Mouse (Mus musculus) spleen, adult 2 months (tissue): ENCODE measurements around the gene Zcchc7.
"Not testable (repeated sequence)": the region's sequence is repeated elsewhere in the genome, so short reads cannot be mapped to it uniquely, and the experiment has no call there.

Experiments
- CTCF ChIP-seq: fragments of 200-500 bp; IDR thresholded peaks from 2 replicates; pipeline ENCODE4 v1.5.1; 2011; ENCODE audit warnings: mild to moderate bottlenecking, inconsistent platforms; ENCODE audit not compliant: insufficient read depth, insufficient read length, insufficient replicate concordance; ENCODE audit errors: extremely low read depth
- POLR2A ChIP-seq: fragments of 200-500 bp; IDR thresholded peaks from 2 replicates; pipeline ENCODE4 v1.6.1; 2011; ENCODE audit warnings: low read depth, low read length, inconsistent platforms

- not testable (repeated sequence) for TF ChIP-seq CTCF, POLR2A
Observed at GRCm38 (mm10) chr4:44946126-44946525, 190.4 kb downstream of the Zcchc7 start.
